Comparison of ENCODE assay signal across 26 mouse cellular contexts in the genomic region with DNA sequence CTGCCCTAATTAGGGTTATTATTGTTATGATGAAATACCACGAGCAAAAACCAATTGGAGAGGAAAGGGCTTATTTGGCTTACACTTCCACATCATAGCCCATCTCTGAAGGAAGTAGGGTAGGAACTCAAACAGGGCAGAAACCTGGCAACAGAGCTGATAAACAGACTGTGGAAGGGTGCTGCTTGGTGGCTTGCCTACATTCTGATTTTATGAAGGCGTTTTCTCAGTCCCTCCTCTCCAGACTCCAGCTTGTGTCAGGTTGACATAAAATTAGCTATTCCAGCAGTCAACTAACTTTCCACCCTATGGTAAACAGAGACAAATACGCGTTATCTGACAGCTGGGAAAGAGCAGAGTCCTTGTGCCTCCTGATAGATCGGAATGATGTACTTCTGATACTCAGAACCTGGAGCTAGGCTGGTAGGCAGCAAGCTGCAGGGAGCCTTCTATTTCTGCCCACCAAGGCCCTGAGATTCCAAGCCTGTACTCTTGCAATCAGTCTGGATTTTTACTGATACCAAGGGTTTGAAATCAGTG. TPM values are rescaled to one million over a fixed set of nuclear protein-coding genes. Genes with fewer than 3 reads are reported as not detected.
DNase-seq lines count a peak whose midpoint lies in the region; ATAC-seq and TF ChIP-seq lines count a peak whose summit lies in the region.
"Had no signal": no experiment of that assay in that cellular context is flagged by ENCODE, and none has a peak within 500 bp of the region (broad histone marks: within the 10 kb centered on the region; RNA-seq: fewer than 3 reads in every experiment).

No protein-coding gene starts in this region.

- H3K4me3 ChIP-seq in layer of hippocampus, adult 2 months: no peak overlapping the region
- H3K4me3 ChIP-seq in midbrain, embryonic 11.5 days (ENCODE audit: low read depth, low read length): no peak overlapping the region
- no peak overlapping the region for H3K4me3 ChIP-seq in midbrain, embryonic 14.5 days (replicated peaks; ENCODE audit: low read depth, low read length)
- no peak overlapping the region for H3K4me3 ChIP-seq in cortical plate, adult 2 months (ENCODE audit: insufficient read depth, low read length)

- H3K27ac ChIP-seq in layer of hippocampus, adult 2 months: peak overlapping the region; percentile 95
- no peak overlapping the region for H3K27ac ChIP-seq in midbrain, embryonic 11.5 days (ENCODE audit: low read depth, low read length)
- H3K27ac ChIP-seq in midbrain, embryonic 14.5 days (replicated peaks; ENCODE audit: low read depth, low read length): no peak overlapping the region
- 0 out of 2 replicates have a peak overlapping the region, but pooled peaks have one; percentile 57 for H3K27ac ChIP-seq in cortical plate, adult 2 months (ENCODE audit: insufficient read depth, low read length)

- DNase-seq in layer of hippocampus, adult 2 months (ENCODE audit: low spot score in 2 of 2): peak; percentile 23 to 32
- no peak for DNase-seq in layer of hippocampus, adult 11-12 months (ENCODE audit: low spot score)
- DNase-seq in midbrain, embryonic 11.5 days (ENCODE audit: low spot score, missing footprints): peak; percentile 21
- no peak for DNase-seq in midbrain, embryonic 14.5 days
- peak; percentile 23 for DNase-seq in splenic B cell, adult 2 months (ENCODE audit: low read depth, low spot score)
- DNase-seq in retina, postnatal 1 day: no peak
- DNase-seq: adrenal gland, adult 8-10 months; cerebellum, adult 11 months; heart, adult 2 months; kidney, postnatal 4 days; thymus, adult 2 months had no signal

- no peak for TF ChIP-seq POLR2A in cortical plate, adult 2 months (IDR thresholded peaks at IDR 0.05; ENCODE audit: extremely low read depth, insufficient read depth, low read length)

- H3K36me3 ChIP-seq in midbrain, embryonic 11.5 days (ENCODE audit: control insufficient read depth, insufficient read depth, low read length): no peaks in the 10 kb centered on the region
- no peaks in the 10 kb centered on the region for H3K36me3 ChIP-seq in midbrain, embryonic 14.5 days (ENCODE audit: control insufficient read depth, insufficient read depth, low read length)
- H3K36me3 ChIP-seq in splenic B cell, adult 2 months (ENCODE audit: control insufficient read depth, insufficient read depth, low read length, poor library complexity, severe bottlenecking): no peaks in the 10 kb centered on the region
- H3K36me3 ChIP-seq: forebrain, embryonic 15.5 days; hindbrain, embryonic 12.5 days; intestine, embryonic 15.5 days had no signal

- H3K9ac ChIP-seq in midbrain, embryonic 11.5 days (ENCODE audit: low read length): no peak overlapping the region
- H3K9ac ChIP-seq in midbrain, embryonic 14.5 days (replicated peaks; ENCODE audit: low read length): no peak overlapping the region

- ATAC-seq in midbrain, embryonic 11.5 days (ENCODE audit: low FRiP score): no peak
- ATAC-seq in midbrain, embryonic 14.5 days (ENCODE audit: low FRiP score, low TSS enrichment): no peak

- 74% methylated on average over 5 of the region's 5 CpGs for WGBS in midbrain, embryonic 11.5 days
- WGBS in midbrain, embryonic 14.5 days: 81% methylated on average over 5 of the region's 5 CpGs

- H3K4me1 ChIP-seq in midbrain, embryonic 11.5 days (ENCODE audit: control insufficient read depth, insufficient read depth, low read length): peaks cover 2% of the 10 kb centered on the region; the same call in 1 of the 2 replicates
- H3K4me1 ChIP-seq in midbrain, embryonic 14.5 days (ENCODE audit: control insufficient read depth, insufficient read depth, low read length): peaks cover 4% of the 10 kb centered on the region
- H3K4me1 ChIP-seq in cortical plate, adult 2 months (ENCODE audit: control insufficient read depth, insufficient read depth, low read length): peaks cover 5% of the 10 kb centered on the region; the same call in 1 of the 2 replicates

- H3K27me3 ChIP-seq in midbrain, embryonic 11.5 days (ENCODE audit: control insufficient read depth, insufficient read depth, low read length): no peaks in the 10 kb centered on the region
- no peaks in the 10 kb centered on the region for H3K27me3 ChIP-seq in midbrain, embryonic 14.5 days (ENCODE audit: control insufficient read depth, insufficient read depth, low read length)
- H3K27me3 ChIP-seq in splenic B cell, adult 2 months (ENCODE audit: control insufficient read depth, insufficient read depth, low read length, poor library complexity, severe bottlenecking): no peaks in the 10 kb centered on the region
- H3K27me3 ChIP-seq: forebrain, embryonic 15.5 days; hindbrain, embryonic 12.5 days; intestine, embryonic 15.5 days had no signal

- no peak overlapping the region for H3K4me2 ChIP-seq in midbrain, embryonic 11.5 days
- no peak overlapping the region for H3K4me2 ChIP-seq in midbrain, embryonic 14.5 days (ENCODE audit: low read length)

- TF ChIP-seq CTCF in layer of hippocampus, adult 2 months (conservative IDR thresholded peaks at IDR 0.05): no peak
- TF ChIP-seq CTCF in cortical plate, adult 2 months (IDR thresholded peaks at IDR 0.05; ENCODE audit: extremely low read depth, insufficient read depth, low read length): no peak

- H3K9me3 ChIP-seq in midbrain, embryonic 11.5 days (ENCODE audit: control insufficient read depth, low read length): no peaks in the 10 kb centered on the region
- no peaks in the 10 kb centered on the region for H3K9me3 ChIP-seq in midbrain, embryonic 14.5 days (ENCODE audit: control insufficient read depth, low read length)
- H3K9me3 ChIP-seq: forebrain, embryonic 15.5 days; hindbrain, embryonic 12.5 days; intestine, embryonic 15.5 days had no signal

RNA-seq across cellular contexts. Expression of gene Fam213a, which starts 1.2 kb away (rescaled TPM):
- total RNA-seq in layer of hippocampus, adult 2 months (2021): 100 to 1,000 TPM; 154 to 159 TPM
- polyA plus RNA-seq in midbrain, embryonic 11.5 days (2014; fragmentation: Nextera tagmentation; extraction: Ambion mirVana): 44.7 and 50.4 TPM in 2 replicates
- polyA plus RNA-seq in midbrain, embryonic 14.5 days (2014; fragmentation: Nextera tagmentation; extraction: Ambion mirVana): 70.4 and 80.1 TPM in 2 replicates
- 123 and 125 TPM in 2 replicates for polyA plus RNA-seq in cortical plate, adult 2 months (2012; rRNA removed)

RNA-seq across cellular contexts. Expression of gene Tspan14, which starts 48.2 kb away (rescaled TPM):
- total RNA-seq in layer of hippocampus, adult 2 months (2021): 10 to 100 TPM; 27.0 to 30.0 TPM
- polyA plus RNA-seq in midbrain, embryonic 11.5 days (2014; fragmentation: Nextera tagmentation; extraction: Ambion mirVana): 99.5 and 101 TPM in 2 replicates
- polyA plus RNA-seq in midbrain, embryonic 14.5 days (2014; fragmentation: Nextera tagmentation; extraction: Ambion mirVana): 57.2 and 79.6 TPM in 2 replicates
- polyA plus RNA-seq in cortical plate, adult 2 months (2012; rRNA removed): 60.9 and 61.0 TPM in 2 replicates

RNA-seq across cellular contexts. Expression of gene Dydc2, which starts 54.2 kb away (rescaled TPM):
- under 1 TPM; 0.61 to 0.95 TPM for total RNA-seq in layer of hippocampus, adult 2 months (2021)
- polyA plus RNA-seq in midbrain, embryonic 11.5 days (2014; fragmentation: Nextera tagmentation; extraction: Ambion mirVana): not detected in 2 replicates
- polyA plus RNA-seq in midbrain, embryonic 14.5 days (2014; fragmentation: Nextera tagmentation; extraction: Ambion mirVana): 0.28 and 1.3 TPM in 2 replicates
- 0.27 and 0.36 TPM in 2 replicates for polyA plus RNA-seq in cortical plate, adult 2 months (2012; rRNA removed)
- total RNA-seq: gastrocnemius, adult 8-10 months; heart, adult 2 months; megakaryocyte progenitor cell, adult 5-6 weeks; monocyte, adult 5-6 weeks; neutrophil, adult 5-6 weeks had no signal
- polyA plus RNA-seq: embryonic facial prominence, embryonic 11.5 days; heart, adult 2 months; heart, postnatal 0 days; intestine, embryonic 15.5 days; kidney, embryonic 14.5 days; limb, embryonic 14.5 days; stomach, embryonic 14.5 days; thymus, adult 2 months; urinary bladder, adult 2 months had no signal

RNA-seq across cellular contexts. Expression of gene Dydc1, which starts 57.9 kb away (rescaled TPM):
- total RNA-seq in layer of hippocampus, adult 2 months (2021): not detected
- polyA plus RNA-seq in midbrain, embryonic 11.5 days (2014; fragmentation: Nextera tagmentation; extraction: Ambion mirVana): not detected in 2 replicates
- not detected in 2 replicates for polyA plus RNA-seq in midbrain, embryonic 14.5 days (2014; fragmentation: Nextera tagmentation; extraction: Ambion mirVana)
- polyA plus RNA-seq in cortical plate, adult 2 months (2012; rRNA removed): 0.21 TPM in 1 of 2 replicates, not detected in the other
- total RNA-seq: gastrocnemius, adult 8-10 months; heart, adult 2 months; left cerebral cortex, adult 18-20 months; megakaryocyte progenitor cell, adult 5-6 weeks; monocyte, adult 5-6 weeks; neutrophil, adult 5-6 weeks had no signal
- polyA plus RNA-seq: embryonic facial prominence, embryonic 11.5 days; heart, adult 2 months; heart, postnatal 0 days; intestine, embryonic 15.5 days; kidney, embryonic 14.5 days; limb, embryonic 14.5 days; stomach, embryonic 14.5 days; urinary bladder, adult 2 months had no signal

Comparison
In these comparisons a context has a peak if more than half of its experiments do, and no peak if none do; other contexts are left out.
1. DNase-seq: peak in layer of hippocampus, adult 2 months (2 of 2), midbrain, embryonic 11.5 days (single experiment) and splenic B cell, adult 2 months (single experiment); none in layer of hippocampus, adult 11-12 months (single experiment), midbrain, embryonic 14.5 days (single experiment) and retina, postnatal 1 day (single experiment).
2. H3K27ac ChIP-seq: peak in layer of hippocampus, adult 2 months (single experiment) and cortical plate, adult 2 months (single experiment); none in midbrain, embryonic 11.5 days (single experiment) and midbrain, embryonic 14.5 days (single experiment).